8 mouse cellular contexts compared by ENCODE assay signal in the genomic region with DNA sequence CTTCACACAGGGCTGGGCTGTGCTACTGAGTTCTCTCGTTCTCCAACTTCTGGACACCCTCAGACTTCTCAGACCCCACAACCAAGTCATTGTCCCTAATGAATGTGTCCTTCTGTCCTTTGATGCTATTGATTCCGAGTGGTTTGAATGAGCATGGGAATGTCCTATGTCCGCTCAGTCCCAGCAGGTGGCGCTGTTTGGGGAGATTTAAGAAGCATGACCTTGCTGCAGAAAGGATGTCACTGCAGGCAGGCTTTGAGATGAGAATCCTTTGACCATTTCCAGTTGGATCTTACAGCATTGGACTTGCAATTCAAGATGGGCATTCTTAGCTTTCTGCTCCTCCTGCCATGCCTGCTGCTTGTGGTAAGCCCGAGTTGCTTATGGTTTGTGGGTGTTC.
DNase-seq lines count a peak whose midpoint lies in the region; ATAC-seq and TF ChIP-seq lines count a peak whose summit lies in the region.

No protein-coding gene starts in this region.

- H3K79me3 ChIP-seq in C2C12 (ENCODE audit: low read depth) = no peaks in the 10 kb centered on the region

- H3K9ac ChIP-seq in intestine, embryonic 14.5 days (ENCODE audit: low read length) = no peak overlapping the region
- no peak overlapping the region for H3K9ac ChIP-seq in intestine, embryonic 15.5 days
- H3K9ac ChIP-seq in neural tube, embryonic 11.5 days (ENCODE audit: low read length) = no peak overlapping the region

- H3K9me3 ChIP-seq in intestine, embryonic 14.5 days (ENCODE audit: control insufficient read depth, low read length) = no peaks in the 10 kb centered on the region
- H3K9me3 ChIP-seq in intestine, embryonic 15.5 days = no peaks in the 10 kb centered on the region
- H3K9me3 ChIP-seq in neural tube, embryonic 11.5 days (ENCODE audit: control insufficient read depth, low read length) = no peaks in the 10 kb centered on the region

- no peak overlapping the region for H3K27ac ChIP-seq in intestine, embryonic 14.5 days (ENCODE audit: low read depth)
- H3K27ac ChIP-seq in intestine, embryonic 15.5 days = no peak overlapping the region
- H3K27ac ChIP-seq in neural tube, embryonic 11.5 days (ENCODE audit: low read depth, low read length) = no peak overlapping the region

- H3K79me2 ChIP-seq in C2C12 (ENCODE audit: control insufficient read depth, insufficient read depth) = no peaks in the 10 kb centered on the region

- H3K4me2 ChIP-seq in intestine, embryonic 14.5 days (ENCODE audit: low read length) = no peak overlapping the region
- H3K4me2 ChIP-seq in intestine, embryonic 15.5 days (replicated peaks) = no peak overlapping the region
- no peak overlapping the region for H3K4me2 ChIP-seq in neural tube, embryonic 11.5 days (ENCODE audit: low read depth)

- H3K4me1 ChIP-seq in intestine, embryonic 14.5 days (replicated peaks; ENCODE audit: control insufficient read depth, insufficient read depth, low read length) = no peaks in the 10 kb centered on the region
- H3K4me1 ChIP-seq in intestine, embryonic 15.5 days (replicated peaks) = no peaks in the 10 kb centered on the region
- no peaks in the 10 kb centered on the region for H3K4me1 ChIP-seq in neural tube, embryonic 11.5 days (ENCODE audit: control insufficient read depth, insufficient read depth, low read length)

- H3K4me3 ChIP-seq in intestine, embryonic 14.5 days (ENCODE audit: low read depth, low read length) = no peak overlapping the region
- H3K4me3 ChIP-seq in intestine, embryonic 15.5 days (replicated peaks) = no peak overlapping the region
- no peak overlapping the region for H3K4me3 ChIP-seq in C2C12 (ENCODE audit: insufficient read depth, poor library complexity, severe bottlenecking)
- H3K4me3 ChIP-seq in neural tube, embryonic 11.5 days (ENCODE audit: low read depth, low read length) = no peak overlapping the region

- H3K27me3 ChIP-seq in intestine, embryonic 14.5 days (replicated peaks; ENCODE audit: control insufficient read depth, insufficient read depth, low read length) = no peaks in the 10 kb centered on the region
- H3K27me3 ChIP-seq in intestine, embryonic 15.5 days (replicated peaks) = no peaks in the 10 kb centered on the region
- H3K27me3 ChIP-seq in C2C12 (ENCODE audit: control insufficient read depth, insufficient read depth, insufficient read length) = no peaks in the 10 kb centered on the region
- no peaks in the 10 kb centered on the region for H3K27me3 ChIP-seq in neural tube, embryonic 11.5 days (ENCODE audit: control insufficient read depth, insufficient read depth, low read length)

- H3ac ChIP-seq in C2C12 (ENCODE audit: control insufficient read depth, insufficient read length, low read depth) = no peak overlapping the region

- TF ChIP-seq CTCF in C2C12 (IDR thresholded peaks at IDR 0.05; ENCODE audit: control insufficient read depth, insufficient read depth, insufficient read length) = peak; percentile 5

- no peak for ATAC-seq in intestine, embryonic 14.5 days (replicated peaks; ENCODE audit: low FRiP score, low TSS enrichment, low read depth)
- ATAC-seq in intestine, embryonic 15.5 days = no peak
- no peak for ATAC-seq in neural tube, embryonic 11.5 days (ENCODE audit: insufficient read depth, low FRiP score, low TSS enrichment)

- peak; percentile 66 for DNase-seq in intestine, embryonic 14.5 days (ENCODE audit: low spot score)
- peak; percentile 87 for DNase-seq in ZHBTc4 (ENCODE audit: low read depth, low spot score)
- DNase-seq in cerebellum, postnatal 36 days = peak; percentile 16 to 22
- peak; percentile 4 for DNase-seq in layer of hippocampus, adult 8-10 months (ENCODE audit: low spot score in 2 of 2)
- peak; percentile 72 for DNase-seq in neural tube, embryonic 11.5 days (ENCODE audit: low spot score)
- DNase-seq in spleen, adult 12 weeks (ENCODE audit: low spot score) = no peak

- WGBS in intestine, embryonic 14.5 days = 25% methylated on average over 5 of the region's 5 CpGs
- WGBS in intestine, embryonic 15.5 days = 26% methylated on average over 5 of the region's 5 CpGs
- 20% methylated on average over 5 of the region's 5 CpGs for WGBS in neural tube, embryonic 11.5 days

- H3K36me3 ChIP-seq in intestine, embryonic 14.5 days (ENCODE audit: control insufficient read depth, insufficient read depth, low read length) = no peaks in the 10 kb centered on the region
- H3K36me3 ChIP-seq in intestine, embryonic 15.5 days = no peaks in the 10 kb centered on the region
- H3K36me3 ChIP-seq in C2C12 (ENCODE audit: control insufficient read depth, insufficient read depth) = no peaks in the 10 kb centered on the region
- no peaks in the 10 kb centered on the region for H3K36me3 ChIP-seq in neural tube, embryonic 11.5 days (ENCODE audit: control insufficient read depth, insufficient read depth, low read length)

TF ChIP-seq in C2C12, 6 proteins besides CTCF, POLR2A, EP300 and RAD21:
- TF ChIP-seq MYOG (IDR thresholded peaks at IDR 0.05; ENCODE audit: control insufficient read depth, extremely low read depth, insufficient read length) (no peak), MAX (IDR thresholded peaks at IDR 0.05) (no peak), USF1 (IDR thresholded peaks at IDR 0.05; ENCODE audit: low read depth) (no peak), MYOD1 (IDR thresholded peaks at IDR 0.05; ENCODE audit: control insufficient read depth, insufficient read length, low read depth) (no peak), FOSL1 (IDR thresholded peaks at IDR 0.05; ENCODE audit: insufficient read depth, low read length, poor library complexity, severe bottlenecking) (no peak), CEBPB (IDR thresholded peaks at IDR 0.05; ENCODE audit: low read depth) (no peak)
